Mouse (Mus musculus): ENCODE measurements at regions not wholly inside any gene's neighbourhood (a gene's known extent, or its start where the extent isn't known, plus 50 kb on each side); places are given as distances from the start of the nearest gene placed in this dataset.

GRCm38 (mm10) chr14:102302826-102303225, 573.1 kb downstream of the Lmo7 start:
- TF ChIP-seq POLR2A (IDR thresholded peaks at IDR 0.05; ENCODE audit: control insufficient read depth, low read depth, low read length) (no peak), CTCF (IDR thresholded peaks at IDR 0.05; ENCODE audit: control insufficient read depth, insufficient read depth, insufficient replicate concordance, low read depth, low read length) (no peak)
